Mouse (Mus musculus) ES-Bruce4 (cell line): ENCODE measurements around the gene G430095P16Rik. TPM values are rescaled to one million over a fixed set of nuclear protein-coding genes. Genes with fewer than 3 reads are reported as not detected.

Source experiments
- H3K27ac ChIP-seq: 2 replicates; pipeline ENCODE4 v1.5.1; 2012; ENCODE audit warnings: low read length, inconsistent platforms; ENCODE audit not compliant: insufficient read depth
- H3K27me3 ChIP-seq: 2 replicates; pipeline ENCODE4 v1.6.1; 2012; ENCODE audit warnings: mild to moderate bottlenecking, low read length, inconsistent platforms; ENCODE audit not compliant: control insufficient read depth, poor library complexity, insufficient read depth, severe bottlenecking
- H3K36me3 ChIP-seq: 2 replicates; pipeline ENCODE4 v1.6.1; 2012; ENCODE audit warnings: inconsistent platforms, mild to moderate bottlenecking, low read length, moderate library complexity; ENCODE audit not compliant: control insufficient read depth, poor library complexity, insufficient read depth, severe bottlenecking
- H3K4me1 ChIP-seq: one replicate; pipeline ENCODE4 v1.8.1; 2011; ENCODE audit warnings: low read length; ENCODE audit not compliant: control insufficient read depth, insufficient read depth
- H3K4me3 ChIP-seq: 2 replicates; pipeline ENCODE4 v1.5.1; 2011; ENCODE audit warnings: low read depth, mild to moderate bottlenecking, low read length
- H3K9ac ChIP-seq: 2 replicates; pipeline ENCODE4 v1.6.1; 2012; ENCODE audit warnings: low read depth, mild to moderate bottlenecking, inconsistent platforms; ENCODE audit not compliant: poor library complexity, severe bottlenecking
- H3K9me3 ChIP-seq: replicated peaks from 2 replicates; pipeline ENCODE4 v1.6.1; 2012; ENCODE audit warnings: mild to moderate bottlenecking, low read length, inconsistent platforms; ENCODE audit not compliant: control insufficient read depth, poor library complexity, insufficient read depth, severe bottlenecking
- CTCF ChIP-seq: IDR thresholded peaks from one replicate; pipeline ENCODE4 v1.8.1; 2011; ENCODE audit warnings: low read depth, low read length
- EP300 ChIP-seq: IDR thresholded peaks from 2 replicates; pipeline ENCODE4 v1.6.1; 2011; ENCODE audit warnings: low read depth, low read length; ENCODE audit not compliant: insufficient read depth
- POLR2A ChIP-seq: IDR thresholded peaks from one replicate; pipeline ENCODE4 v1.8.1; 2011; ENCODE audit warnings: low read length; ENCODE audit not compliant: insufficient read depth
- polyA plus RNA-seq: library from polyadenylated mRNA; stranded (reverse); fragments of >200 nt; gene quantifications from 2 replicates; pipeline ENCODE4 v1.2.4, GENCODE M21; 2011; ENCODE audit warnings: low read depth; ENCODE audit not compliant: missing spikeins, insufficient read depth, insufficient read length

Gene G430095P16Rik
- polyA plus RNA-seq, 1 experiment = not detected

DNA sequence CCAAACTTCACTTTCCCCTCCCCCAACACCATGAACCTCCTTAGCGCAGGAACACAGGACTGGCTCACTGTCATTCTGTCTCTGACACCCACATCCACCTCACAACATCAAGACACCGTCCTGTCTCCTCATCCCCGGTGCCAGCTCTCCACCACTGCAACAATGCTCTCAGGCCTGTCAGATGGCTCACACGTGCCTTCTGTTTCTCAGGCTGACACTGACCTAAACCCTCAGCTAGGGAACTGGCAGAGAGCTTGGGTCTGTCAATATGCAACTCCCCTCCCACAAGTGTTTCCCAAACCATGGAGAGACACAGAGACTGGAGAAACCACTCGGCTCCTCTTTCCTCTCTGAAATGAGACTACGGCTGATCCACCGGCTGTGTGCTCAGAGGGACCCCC is 37.6 kb downstream of the G430095P16Rik start:
- TF ChIP-seq POLR2A = no peak
- no peak for TF ChIP-seq EP300
- no peak for TF ChIP-seq CTCF
- Histone ChIP-seq H3K27me3 (no peaks in the 10 kb centered on the region), H3K27ac (no peak overlapping the region), H3K9me3 (no peaks in the 10 kb centered on the region), H3K36me3 (no peaks in the 10 kb centered on the region), H3K4me3 (no peak overlapping the region), H3K4me1 (no peaks in the 10 kb centered on the region), H3K9ac (no peak overlapping the region)

DNA sequence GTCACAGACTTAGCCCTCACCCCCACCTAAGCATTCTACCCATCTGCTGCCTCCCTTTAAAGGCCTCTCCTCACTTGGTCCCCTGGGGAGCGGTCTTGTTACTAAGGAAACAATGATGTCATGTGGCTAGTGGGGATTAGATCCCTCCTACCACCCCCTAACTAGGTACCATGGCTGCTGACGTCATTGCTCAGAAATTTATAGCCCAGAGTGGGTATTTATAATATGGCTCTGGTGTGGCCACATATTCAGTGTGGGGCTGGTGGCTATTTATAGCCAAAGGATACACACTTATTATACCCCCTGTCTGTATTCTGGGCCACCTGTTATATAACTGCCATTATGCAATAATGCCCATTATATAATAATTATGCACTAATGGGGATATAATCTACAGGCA is 38.1 kb downstream of the G430095P16Rik start:
- Histone ChIP-seq H3K9ac (no peak overlapping the region), H3K27me3 (no peaks in the 10 kb centered on the region), H3K9me3 (no peaks in the 10 kb centered on the region), H3K27ac (no peak overlapping the region), H3K4me3 (no peak overlapping the region), H3K36me3 (no peaks in the 10 kb centered on the region), H3K4me1 (no peaks in the 10 kb centered on the region)
- TF ChIP-seq POLR2A (no peak), CTCF (no peak), EP300 (no peak)

DNA sequence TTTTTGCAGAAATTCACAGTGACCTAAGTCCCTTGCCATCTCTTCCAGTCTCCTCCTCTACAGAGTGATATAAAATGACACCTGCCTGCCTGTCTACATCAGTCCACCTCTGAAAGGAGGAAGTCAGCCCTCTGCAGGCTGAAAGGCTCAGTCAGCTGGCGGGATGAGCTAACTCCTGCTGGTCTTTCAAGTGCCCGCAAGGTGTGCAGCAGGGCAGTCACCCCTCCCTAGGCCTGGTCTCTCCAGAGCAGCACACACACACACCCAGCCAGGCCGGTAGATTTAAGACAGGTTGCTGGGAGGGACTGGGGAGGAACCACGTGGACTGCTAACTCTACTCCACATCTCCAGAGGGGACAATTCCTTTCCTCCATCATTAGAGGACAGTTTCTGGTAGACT is 41.3 kb downstream of the G430095P16Rik start:
- Histone ChIP-seq H3K36me3 (no peaks in the 10 kb centered on the region), H3K4me3 (no peak overlapping the region), H3K27me3 (no peaks in the 10 kb centered on the region; the same call in 1 of the 2 replicates), H3K4me1 (no peaks in the 10 kb centered on the region), H3K27ac (no peak overlapping the region), H3K9ac (no peak overlapping the region), H3K9me3 (no peaks in the 10 kb centered on the region)
- TF ChIP-seq EP300 (no peak), POLR2A (no peak), CTCF (no peak)

DNA sequence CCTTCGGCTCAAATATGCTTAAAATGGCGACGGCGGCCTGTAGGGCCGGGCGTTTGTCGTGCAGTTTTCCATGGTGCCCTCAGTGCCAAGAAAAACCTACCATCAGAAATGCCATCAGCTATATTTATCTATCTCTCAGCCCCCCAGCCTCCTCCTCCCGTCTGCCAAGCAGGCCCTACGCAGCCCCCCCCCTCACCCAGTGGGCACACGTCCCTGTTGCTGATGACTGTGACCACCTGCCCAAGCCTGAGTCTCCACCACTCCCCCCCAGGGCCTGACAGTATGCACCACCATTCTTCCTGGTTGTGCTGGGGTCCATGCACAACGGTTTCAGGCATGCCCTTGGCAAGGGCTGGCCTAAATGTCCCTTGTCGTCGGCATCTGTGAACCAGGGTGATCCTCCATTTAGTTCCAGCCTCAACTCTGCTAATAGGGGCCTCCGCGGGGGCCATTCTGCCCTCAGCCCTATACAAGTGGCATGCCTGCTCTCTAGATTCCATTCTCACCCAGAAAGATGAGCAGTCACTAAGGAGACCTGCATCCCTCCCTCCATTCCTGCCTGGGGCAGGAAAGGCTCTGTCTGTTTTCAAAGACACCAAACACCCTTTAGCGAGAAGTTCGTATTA is 42.2 kb downstream of the G430095P16Rik start:
- Histone ChIP-seq H3K4me1 (no peaks in the 10 kb centered on the region), H3K27ac (no peak overlapping the region), H3K36me3 (no peaks in the 10 kb centered on the region), H3K9me3 (no peaks in the 10 kb centered on the region), H3K27me3 (no peaks in the 10 kb centered on the region; the same call in 1 of the 2 replicates), H3K9ac (no peak overlapping the region), H3K4me3 (no peak overlapping the region)
- TF ChIP-seq EP300 (no peak), POLR2A (no peak), CTCF (no peak)

DNA sequence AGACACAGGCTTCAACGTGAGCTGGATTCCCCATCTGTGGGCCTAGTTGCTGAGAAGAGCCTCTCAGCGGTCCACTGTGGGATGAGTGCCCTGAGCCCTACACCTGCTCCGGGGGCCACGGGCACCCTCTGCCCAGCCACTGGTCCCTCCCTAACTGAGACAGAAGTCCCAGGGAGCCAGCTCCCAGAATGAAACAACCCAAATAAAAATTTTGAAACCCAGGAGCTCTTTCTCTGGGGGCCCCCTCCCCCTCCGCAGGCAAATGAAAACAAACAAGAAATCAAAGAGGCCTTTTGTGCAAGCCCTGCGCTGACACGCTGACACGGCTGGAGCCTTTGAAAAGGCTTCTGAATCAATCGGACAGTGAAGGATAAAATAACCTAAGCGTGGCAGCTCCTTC is 42.8 kb downstream of the G430095P16Rik start:
- H3K9me3 ChIP-seq = no peaks in the 10 kb centered on the region
- H3K4me1 ChIP-seq = no peaks in the 10 kb centered on the region
- no peaks in the 10 kb centered on the region; the same call in 1 of the 2 replicates for H3K27me3 ChIP-seq
- no peaks in the 10 kb centered on the region for H3K36me3 ChIP-seq
- TF ChIP-seq POLR2A = no peak
- TF ChIP-seq EP300 = no peak
- no peak for TF ChIP-seq CTCF
- H3K4me3 ChIP-seq = no peak overlapping the region
- no peak overlapping the region for H3K9ac ChIP-seq
- no peak overlapping the region for H3K27ac ChIP-seq

DNA sequence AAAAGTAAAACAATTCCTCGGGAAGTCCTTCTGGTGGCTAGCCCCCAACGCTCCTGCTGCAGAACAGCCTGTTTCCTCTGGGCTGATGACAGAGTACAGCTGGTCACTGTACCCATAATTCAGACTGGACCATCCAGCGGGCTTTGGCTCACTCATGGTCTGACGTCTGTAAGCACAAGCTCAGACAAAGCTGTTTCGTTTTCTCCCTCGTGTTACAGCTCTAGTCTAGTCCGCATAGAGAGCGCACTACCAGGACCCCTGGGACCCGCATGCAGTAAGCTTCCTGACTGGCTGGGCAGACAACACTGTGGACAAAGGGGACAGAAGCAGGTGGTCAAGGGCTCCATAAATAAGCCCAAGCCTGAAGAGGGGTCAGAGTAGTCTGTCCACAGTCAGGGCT is 43.6 kb downstream of the G430095P16Rik start:
- Histone ChIP-seq H3K4me3 (no peak overlapping the region), H3K4me1 (no peaks in the 10 kb centered on the region), H3K36me3 (no peaks in the 10 kb centered on the region), H3K9ac (no peak overlapping the region), H3K9me3 (no peaks in the 10 kb centered on the region), H3K27me3 (peaks cover 5% of the 10 kb centered on the region), H3K27ac (no peak overlapping the region)
- TF ChIP-seq CTCF (no peak), EP300 (no peak), POLR2A (no peak)
